Mouse (Mus musculus): Measurements from ENCODE around the gene Glipr1l1.

- TF ChIP-seq CTCF (IDR thresholded peaks at IDR 0.05; ENCODE audit: insufficient read depth, low read depth, low read length), result no peak
- no peak for TF ChIP-seq POLR2A (IDR thresholded peaks at IDR 0.05; ENCODE audit: insufficient read depth, low read depth, low read length)
These were observed 50.4 kb downstream of the Glipr1l1 start for GRCm38 (mm10) chr10:112110401-112110800.

Data from olfactory bulb, adult 2 months (tissue).